Mouse (Mus musculus) heart, embryonic 16.5 days (tissue): Measurements from ENCODE around the gene Dpep2nb. TPM values are rescaled to one million over a fixed set of nuclear protein-coding genes. Genes with fewer than 3 reads are reported as not detected.

Source experiments
- ATAC-seq: fragments of 200-750 bp; cut with Nextera tagmentation; replicated peaks from 2 replicates; pipeline ENCODE4 v1.8.0; 2017; ENCODE audit warnings: moderate number of reproducible peaks; ENCODE audit not compliant: insufficient read depth, low FRiP score; ENCODE audit errors: extremely low read depth
- H3K27ac ChIP-seq: fragments of 300-500 bp; sonication (generic); 2 replicates; pipeline ENCODE4 v1.5.1; 2014; ENCODE audit warnings: mild to moderate bottlenecking, low read length, control low read depth, moderate library complexity
- H3K27me3 ChIP-seq: fragments of 300-500 bp; sonication (generic); 2 replicates; pipeline ENCODE4 v1.6.1; 2014; ENCODE audit warnings: low read length, mixed read lengths; ENCODE audit not compliant: control insufficient read depth, insufficient read depth
- H3K36me3 ChIP-seq: fragments of 300-500 bp; sonication (generic); 2 replicates; pipeline ENCODE4 v1.6.1; 2014; ENCODE audit not compliant: control insufficient read depth, insufficient read depth
- H3K4me1 ChIP-seq: fragments of 300-500 bp; sonication (generic); 2 replicates; pipeline ENCODE4 v1.6.1; 2014; ENCODE audit warnings: low read length, mixed read lengths; ENCODE audit not compliant: control insufficient read depth, insufficient read depth
- H3K4me2 ChIP-seq: fragments of 300-500 bp; sonication (generic); 2 replicates; pipeline ENCODE4 v1.6.1; 2014; ENCODE audit warnings: low read depth, mild to moderate bottlenecking, control low read depth, low read length
- H3K4me3 ChIP-seq: fragments of 300-500 bp; sonication (generic); 2 replicates; pipeline ENCODE4 v1.5.1; 2014; ENCODE audit warnings: mild to moderate bottlenecking, control low read depth, low read length
- H3K9ac ChIP-seq: fragments of 300-500 bp; sonication (generic); 2 replicates; pipeline ENCODE4 v1.6.1; 2014; ENCODE audit warnings: low read length, control low read depth
- H3K9me3 ChIP-seq: fragments of 300-500 bp; sonication (generic); replicated peaks from 2 replicates; pipeline ENCODE4 v1.6.1; 2016; ENCODE audit warnings: low read length; ENCODE audit not compliant: control insufficient read depth
- WGBS: fragments of 180-500 bp; shearing (Covaris S2); extraction: QIAGEN DNeasy Blood & Tissue Kit; methylation state at CpG from one replicate; pipeline ENCODE4 v1.1.7; 2014; 5-methylcytosine and 5-hydroxymethylcytosine counted together
- microRNA-seq: library from miRNA; unstranded; fragments of <30 nt; microRNA quantifications from one replicate; pipeline ENCODE4, GENCODE M21; 2017
- polyA plus RNA-seq: library from polyadenylated mRNA; unstranded; fragments of >200 nt; fragmentation: Nextera tagmentation; extraction: Ambion mirVana; gene quantifications from 2 replicates; pipeline ENCODE4 v1.2.1, GENCODE M21; 2015

Dpep2nb gene
- polyA plus RNA-seq, 1 experiment from 2014 or later, result 0.13 TPM

- no peak for ATAC-seq
- Histone ChIP-seq H3K9me3 (no peaks in the 10 kb centered on the region), H3K36me3 (peaks cover 14% of the 10 kb centered on the region), H3K4me3 (no peak overlapping the region), H3K4me1 (peaks cover 35% of the 10 kb centered on the region), H3K27me3 (no peaks in the 10 kb centered on the region), H3K9ac (no peak overlapping the region), H3K27ac (no peak overlapping the region), H3K4me2 (no peak overlapping the region)
- WGBS, result 63% methylated on average over 7 of the region's 7 CpGs
Observed at GRCm38 (mm10) chr8:105959350-105959749, 46.4 kb downstream of the Dpep2nb start.

- Histone ChIP-seq H3K27ac (no peak overlapping the region), H3K9me3 (no peaks in the 10 kb centered on the region)
- 0 out of 2 replicates have a peak, but pooled peaks have one; percentile 11 for ATAC-seq
Observed at GRCm38 (mm10) chr8:105957813-105958212, 48.0 kb downstream of the Dpep2nb start.

GRCm38 (mm10) chr8:105956556-105956955 is 49.2 kb downstream of the Dpep2nb start:
- Histone ChIP-seq H3K27ac (0 out of 2 replicates have a peak overlapping the region, but pooled peaks have one; percentile 16), H3K9ac (no peak overlapping the region), H3K9me3 (no peaks in the 10 kb centered on the region), H3K27me3 (no peaks in the 10 kb centered on the region), H3K4me2 (no peak overlapping the region), H3K4me3 (no peak overlapping the region), H3K36me3 (peaks cover 29% of the 10 kb centered on the region), H3K4me1 (peaks cover 17% of the 10 kb centered on the region)
- WGBS, result 39% methylated on average over 4 of the region's 4 CpGs
- no peak for ATAC-seq

More at GRCm38 (mm10) chr8:105957813-105958212, 48.0 kb downstream of the Dpep2nb start:
- Histone ChIP-seq H3K4me1 (peaks cover 23% of the 10 kb centered on the region), H3K27me3 (no peaks in the 10 kb centered on the region), H3K36me3 (peaks cover 22% of the 10 kb centered on the region), H3K9ac (no peak overlapping the region), H3K4me2 (no peak overlapping the region), H3K4me3 (no peak overlapping the region)
- WGBS, result 38% methylated on average over 3 of the region's 4 CpGs

GRCm38 (mm10) chr8:105951057-105951659 is 54.6 kb downstream of the Dpep2nb start:
- H3K9ac ChIP-seq, result no peak overlapping the region
- 28% methylated on average over 7 of the region's 7 CpGs for WGBS
- H3K4me2 ChIP-seq, result no peak overlapping the region
- H3K27ac ChIP-seq, result peak overlapping the region; percentile 68
- ATAC-seq, result peak; percentile 70
- peaks cover 30% of the 10 kb centered on the region for H3K4me1 ChIP-seq
- H3K36me3 ChIP-seq, result peaks cover 43% of the 10 kb centered on the region
- H3K4me3 ChIP-seq, result no peak overlapping the region
- no peaks in the 10 kb centered on the region for H3K27me3 ChIP-seq
- H3K9me3 ChIP-seq, result no peaks in the 10 kb centered on the region

- Histone ChIP-seq H3K9ac (no peak overlapping the region), H3K27ac (peak overlapping the region; percentile 53), H3K4me1 (peaks cover 30% of the 10 kb centered on the region)
Observed at GRCm38 (mm10) chr8:105949350-105949749, 56.4 kb downstream of the Dpep2nb start.

More at GRCm38 (mm10) chr8:105949350-105949749, 56.4 kb downstream of the Dpep2nb start:
- H3K4me2 ChIP-seq, result no peak overlapping the region
- no peaks in the 10 kb centered on the region for H3K9me3 ChIP-seq
- no peaks in the 10 kb centered on the region for H3K27me3 ChIP-seq
- peak; percentile 71 for ATAC-seq
- 12% methylated on average over 10 of the region's 10 CpGs for WGBS
- H3K4me3 ChIP-seq, result no peak overlapping the region
- peaks cover 51% of the 10 kb centered on the region for H3K36me3 ChIP-seq

Small RNA genes within 50 kb of the gene (microRNA-seq; reads per million reads assigned to microRNA genes)
- not detected for gene Mir7074

Other genes starting within 250 kb of the Dpep2nb start
- 7.5 and 12.0 TPM in 2 replicates for gene Gfod2, start 247.3 kb downstream of the Dpep2nb start, polyA plus RNA-seq
- 8.3 and 9.2 TPM in 2 replicates for gene Ranbp10, start 178.6 kb downstream of the Dpep2nb start, polyA plus RNA-seq
- gene Tsnaxip1, start 178.2 kb downstream of the Dpep2nb start, polyA plus RNA-seq, result 0.43 and 0.64 TPM in 2 replicates
- 34.0 and 35.6 TPM in 2 replicates for gene Cenpt, start 152.7 kb downstream of the Dpep2nb start, polyA plus RNA-seq
- 49.0 and 50.9 TPM in 2 replicates for gene Thap11, start 150.8 kb downstream of the Dpep2nb start, polyA plus RNA-seq
- 132 and 194 TPM in 2 replicates for gene Nutf2, start 145.4 kb downstream of the Dpep2nb start, polyA plus RNA-seq
- 32.6 and 33.7 TPM in 2 replicates for gene Edc4, start 125.1 kb downstream of the Dpep2nb start, polyA plus RNA-seq
- gene Nrn1l, start 112.4 kb downstream of the Dpep2nb start, polyA plus RNA-seq, result 0.69 and 0.89 TPM in 2 replicates
- 22.8 and 25.1 TPM in 2 replicates for gene Pskh1, start 105.5 kb downstream of the Dpep2nb start, polyA plus RNA-seq
- 0.79 and 0.89 TPM in 2 replicates for gene Ctrl, start 72.1 kb downstream of the Dpep2nb start, polyA plus RNA-seq
- gene Psmb10, start 67.5 kb downstream of the Dpep2nb start, polyA plus RNA-seq, result 89.4 and 112 TPM in 2 replicates
- gene Lcat, start 62.6 kb downstream of the Dpep2nb start, polyA plus RNA-seq, result 1.3 and 1.7 TPM in 2 replicates
- gene Slc12a4, start 39.9 kb downstream of the Dpep2nb start, polyA plus RNA-seq, result 38.5 and 43.1 TPM in 2 replicates
- not detected in 2 replicates for gene Dpep3, start 26.5 kb downstream of the Dpep2nb start, polyA plus RNA-seq
- gene Dus2, start 14.6 kb downstream of the Dpep2nb start, polyA plus RNA-seq, result 14.4 and 15.5 TPM in 2 replicates
- 12.8 and 14.8 TPM in 2 replicates for gene Ddx28, start 5.9 kb upstream of the Dpep2nb start, polyA plus RNA-seq
- 3.7 and 4.3 TPM in 2 replicates for gene Nfatc3, start 52.9 kb upstream of the Dpep2nb start, polyA plus RNA-seq
- 1.9 and 6.6 TPM in 2 replicates for gene Esrp2, start 131.0 kb upstream of the Dpep2nb start, polyA plus RNA-seq
- gene Pla2g15, start 144.4 kb upstream of the Dpep2nb start, polyA plus RNA-seq, result 7.7 and 7.8 TPM in 2 replicates
- gene Slc7a6, start 162.9 kb upstream of the Dpep2nb start, polyA plus RNA-seq, result 21.1 and 28.5 TPM in 2 replicates
- 20.1 and 21.1 TPM in 2 replicates for gene Slc7a6os, start 205.0 kb upstream of the Dpep2nb start, polyA plus RNA-seq
- gene Prmt7, start 205.0 kb upstream of the Dpep2nb start, polyA plus RNA-seq, result 34.1 and 34.4 TPM in 2 replicates